Mouse (Mus musculus): ENCODE data around the gene Klra8.
"Not testable (repeated sequence)": the region's sequence is repeated elsewhere in the genome, so short reads cannot be mapped to it uniquely, and the experiment has no call there.

The Klra8 gene

GRCm38 (mm10) chr6:130129798-130130197 is at the start of gene Klra8:
Klra8 (minus strand) TSS chr6:130129898.
- DNase-seq, result not testable (repeated sequence)

DNA sequence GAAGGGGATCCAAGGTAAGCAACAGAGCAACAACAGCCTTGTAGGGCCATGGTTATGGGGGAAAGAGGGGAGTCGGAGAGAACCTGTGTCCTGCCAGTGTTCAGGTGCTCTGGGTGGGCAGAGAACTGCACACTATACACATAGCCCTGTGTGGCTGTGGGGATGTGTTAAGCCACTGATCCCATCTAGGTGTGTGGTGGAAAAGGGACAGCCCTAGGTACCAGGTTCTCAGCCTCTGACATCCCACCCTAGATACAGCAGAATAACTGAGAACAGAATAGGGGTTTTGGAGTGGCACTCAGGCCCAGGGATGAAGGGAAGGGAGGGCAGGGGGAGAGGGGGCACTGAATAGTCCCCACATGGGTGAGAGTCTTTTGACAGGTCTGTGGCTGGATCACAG is 19.2 kb downstream of the Klra8 start:
- DNase-seq, result no peak

GRCm38 (mm10) chr6:130102743-130103142 is 27.0 kb downstream of the Klra8 start:
- not testable (repeated sequence) for DNase-seq

GRCm38 (mm10) chr6:130092336-130092948 is 37.3 kb downstream of the Klra8 start:
- DNase-seq, result no peak

DNA sequence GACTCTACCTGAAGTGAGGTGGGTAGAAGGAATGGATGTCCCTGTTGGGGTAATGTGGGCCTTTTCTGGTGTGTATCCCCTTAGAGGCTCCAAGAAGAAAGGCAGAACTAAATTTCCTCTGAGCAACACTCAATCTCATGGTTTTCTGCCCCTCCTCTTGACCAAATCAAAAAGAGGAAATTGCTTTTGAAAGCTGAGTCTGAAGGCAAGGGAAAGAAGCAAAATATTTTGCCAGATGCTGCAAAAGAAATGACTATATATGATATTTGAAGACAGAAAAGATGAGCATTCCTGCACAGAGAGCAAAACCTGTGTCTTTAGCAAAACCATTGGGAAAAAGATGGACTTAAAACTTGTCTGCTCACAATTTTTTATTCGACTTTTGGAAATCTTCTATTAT is 62.5 kb downstream of the Klra8 start, which contains the start of gene Klra4:
Gene Klra4 (minus strand): TSS at position 101 of the 400 bp plus-strand sequence.
- DNase-seq, result not testable (repeated sequence)

Measured in kidney, adult 9 months (tissue).